Mouse (Mus musculus): ENCODE results near the gene Myom1. TPM values are rescaled to one million over a fixed set of nuclear protein-coding genes. Genes with fewer than 3 reads are reported as not detected.
A peak's percentile ranks its signal among the peaks of the same experiment; 100 is the strongest.

Gene Myom1
- polyA plus RNA-seq, 1 experiment from 2014 or later, result 1.5 TPM

- no peak overlapping the region for H3K4me2 ChIP-seq (ENCODE audit: low read depth, low read length)
- ATAC-seq (ENCODE audit: low read depth), result no peak
Observed at GRCm38 (mm10) chr17:70998400-70998975, 3.9 kb upstream of the Myom1 start.

DNA sequence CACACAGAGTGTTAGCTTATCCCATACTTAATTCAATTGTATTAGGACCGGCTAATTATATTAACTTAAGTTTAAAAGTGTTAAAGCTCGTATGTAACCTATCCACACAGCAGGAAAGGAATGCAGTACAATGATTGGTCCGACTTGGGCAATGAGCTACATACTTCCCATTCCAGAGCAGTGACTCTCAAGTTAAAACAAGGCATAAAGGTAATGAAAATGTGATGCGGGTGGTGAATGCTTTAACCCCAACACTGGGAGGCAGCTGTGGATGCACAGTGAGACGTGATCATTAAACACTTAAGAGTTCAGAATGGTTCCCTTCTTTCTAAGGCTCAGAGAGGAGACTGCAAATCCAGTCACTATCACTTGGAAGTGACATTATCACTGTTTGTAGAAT, 3.2 kb upstream of the Myom1 start:
- Histone ChIP-seq H3K9ac (replicated peaks; ENCODE audit: low read depth, low read length) (no peak overlapping the region), H3K4me1 (ENCODE audit: control insufficient read depth, insufficient read depth, low read length) (peaks cover 8% of the 10 kb centered on the region; the same call in 1 of the 2 replicates), H3K4me3 (ENCODE audit: low read depth, low read length) (no peak overlapping the region), H3K36me3 (ENCODE audit: control insufficient read depth, insufficient read depth, low read length) (0 out of 2 replicates have a peak, but pooled peaks cover 3% of the 10 kb centered on the region), H3K4me2 (ENCODE audit: low read depth, low read length) (no peak overlapping the region), H3K27me3 (ENCODE audit: control insufficient read depth, insufficient read depth, low read length) (no peaks in the 10 kb centered on the region), H3K9me3 (ENCODE audit: control insufficient read depth, low read length) (no peaks in the 10 kb centered on the region), H3K27ac (ENCODE audit: low read depth, low read length) (no peak overlapping the region)
- 71% methylated on average over 5 of the region's 5 CpGs for WGBS
- no peak for ATAC-seq (ENCODE audit: low read depth)

More at GRCm38 (mm10) chr17:70998400-70998975, 3.9 kb upstream of the Myom1 start:
- H3K9me3 ChIP-seq (ENCODE audit: control insufficient read depth, low read length), result no peaks in the 10 kb centered on the region
- H3K27me3 ChIP-seq (ENCODE audit: control insufficient read depth, insufficient read depth, low read length), result no peaks in the 10 kb centered on the region
- H3K9ac ChIP-seq (replicated peaks; ENCODE audit: low read depth, low read length), result no peak overlapping the region
- no peak overlapping the region for H3K27ac ChIP-seq (ENCODE audit: low read depth, low read length)
- no peak overlapping the region for H3K4me3 ChIP-seq (ENCODE audit: low read depth, low read length)
- peaks cover 8% of the 10 kb centered on the region; the same call in 1 of the 2 replicates for H3K4me1 ChIP-seq (ENCODE audit: control insufficient read depth, insufficient read depth, low read length)
- 0 out of 2 replicates have a peak, but pooled peaks cover 3% of the 10 kb centered on the region for H3K36me3 ChIP-seq (ENCODE audit: control insufficient read depth, insufficient read depth, low read length)
- WGBS, result 88% methylated on average over 9 of the region's 9 CpGs

- WGBS, result 82% methylated on average over 2 of the region's 2 CpGs
- Histone ChIP-seq H3K36me3 (ENCODE audit: control insufficient read depth, insufficient read depth, low read length) (0 out of 2 replicates have a peak, but pooled peaks cover 3% of the 10 kb centered on the region), H3K27ac (ENCODE audit: low read depth, low read length) (no peak overlapping the region), H3K9me3 (ENCODE audit: control insufficient read depth, low read length) (no peaks in the 10 kb centered on the region), H3K4me3 (ENCODE audit: low read depth, low read length) (no peak overlapping the region), H3K27me3 (ENCODE audit: control insufficient read depth, insufficient read depth, low read length) (no peaks in the 10 kb centered on the region), H3K4me2 (ENCODE audit: low read depth, low read length) (no peak overlapping the region; the same call in 1 of the 2 replicates), H3K9ac (replicated peaks; ENCODE audit: low read depth, low read length) (no peak overlapping the region), H3K4me1 (ENCODE audit: control insufficient read depth, insufficient read depth, low read length) (peaks cover 8% of the 10 kb centered on the region; the same call in 1 of the 2 replicates)
- no peak for ATAC-seq (ENCODE audit: low read depth)
Observed at GRCm38 (mm10) chr17:71000255-71000654, 2.2 kb upstream of the Myom1 start.

DNA sequence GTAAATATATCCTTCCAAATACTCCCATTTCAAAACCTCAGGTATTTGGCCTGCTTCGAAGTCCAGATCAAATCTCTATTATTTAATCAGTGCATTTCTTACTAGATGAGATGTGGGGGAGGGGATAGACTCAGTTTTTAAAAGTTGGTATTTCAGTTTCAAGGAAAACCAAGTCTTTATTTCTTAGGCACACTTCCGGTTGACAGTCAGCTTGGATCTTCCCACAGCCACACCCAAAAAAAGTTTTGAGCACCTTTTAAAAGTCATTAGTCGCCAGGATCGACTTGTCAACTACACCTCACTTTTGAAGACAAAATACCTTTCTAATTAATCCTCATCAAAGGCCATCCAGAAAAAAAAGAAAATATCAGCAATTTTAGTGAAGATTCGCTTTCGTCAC, 1.4 kb upstream of the Myom1 start:
- H3K27ac ChIP-seq (ENCODE audit: low read depth, low read length), result no peak overlapping the region

DNA sequence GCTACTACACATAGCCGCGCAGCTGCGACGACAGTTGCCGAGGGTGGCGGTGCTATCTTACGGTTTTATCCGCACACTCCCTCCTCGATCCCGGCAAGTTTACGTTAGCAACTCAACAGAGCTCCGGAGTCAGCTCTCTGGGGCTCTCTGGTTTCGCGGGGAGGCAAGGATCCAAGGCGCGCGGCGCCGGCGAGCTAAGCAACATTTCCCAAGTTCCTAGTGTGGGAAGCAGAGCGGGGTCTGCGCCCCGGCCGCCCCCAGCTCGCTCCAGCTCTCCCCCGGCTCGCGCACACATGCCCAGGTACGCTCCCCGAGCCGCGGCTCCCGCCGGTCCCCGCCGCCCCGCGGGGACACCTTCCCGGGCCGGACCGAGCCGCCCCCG, 743 bp upstream of the Myom1 start:
- no peaks in the 10 kb centered on the region for H3K9me3 ChIP-seq (ENCODE audit: control insufficient read depth, low read length)
- peak overlapping the region; percentile 95 for H3K27ac ChIP-seq (ENCODE audit: low read depth, low read length)
- no peak; the same call in 1 of the 2 replicates for ATAC-seq (ENCODE audit: low read depth)
- WGBS, result under 1% methylated on average over 42 of the region's 43 CpGs
- peaks cover 8% of the 10 kb centered on the region; the same call in 1 of the 2 replicates for H3K4me1 ChIP-seq (ENCODE audit: control insufficient read depth, insufficient read depth, low read length)
- H3K4me2 ChIP-seq (ENCODE audit: low read depth, low read length), result peak overlapping the region; percentile 76
- H3K9ac ChIP-seq (replicated peaks; ENCODE audit: low read depth, low read length), result peak overlapping the region; percentile 65
- H3K36me3 ChIP-seq (ENCODE audit: control insufficient read depth, insufficient read depth, low read length), result no peaks in the 10 kb centered on the region
- H3K27me3 ChIP-seq (ENCODE audit: control insufficient read depth, insufficient read depth, low read length), result no peaks in the 10 kb centered on the region
- peak overlapping the region; percentile 84 for H3K4me3 ChIP-seq (ENCODE audit: low read depth, low read length)

More for the DNA sequence above, 1.4 kb upstream of the Myom1 start:
- peaks cover 8% of the 10 kb centered on the region; the same call in 1 of the 2 replicates for H3K4me1 ChIP-seq (ENCODE audit: control insufficient read depth, insufficient read depth, low read length)
- H3K4me2 ChIP-seq (ENCODE audit: low read depth, low read length), result peak overlapping the region; percentile 76
- no peaks in the 10 kb centered on the region for H3K9me3 ChIP-seq (ENCODE audit: control insufficient read depth, low read length)
- H3K27me3 ChIP-seq (ENCODE audit: control insufficient read depth, insufficient read depth, low read length), result no peaks in the 10 kb centered on the region
- H3K9ac ChIP-seq (replicated peaks; ENCODE audit: low read depth, low read length), result peak overlapping the region; percentile 65; the same call in 1 of the 2 replicates
- no peaks in the 10 kb centered on the region for H3K36me3 ChIP-seq (ENCODE audit: control insufficient read depth, insufficient read depth, low read length)
- no peak for ATAC-seq (ENCODE audit: low read depth)
- peak overlapping the region; percentile 84 for H3K4me3 ChIP-seq (ENCODE audit: low read depth, low read length)
- 14% methylated on average over 6 of the region's 6 CpGs for WGBS

GRCm38 (mm10) chr17:71002744-71003094, 286 bp downstream of the Myom1 start, which contains the start of gene Myl12a:
Gene Myl12a, minus strand, starts transcription at chr17:71002878.
- H3K36me3 ChIP-seq (ENCODE audit: control insufficient read depth, insufficient read depth, low read length), result no peaks in the 10 kb centered on the region
- peak within 1 kb of the TSS; percentile 84 for H3K4me3 ChIP-seq (ENCODE audit: low read depth, low read length)
- no peaks in the 10 kb centered on the region for H3K27me3 ChIP-seq (ENCODE audit: control insufficient read depth, insufficient read depth, low read length)
- H3K9ac ChIP-seq (replicated peaks; ENCODE audit: low read depth, low read length), result peak within 1 kb of the TSS; percentile 65
- peak within 1 kb of the TSS; percentile 76 for H3K4me2 ChIP-seq (ENCODE audit: low read depth, low read length)
- WGBS, result 10% methylated on average over 14 of the region's 14 CpGs
- H3K9me3 ChIP-seq (ENCODE audit: control insufficient read depth, low read length), result no peaks in the 10 kb centered on the region
- peaks cover 8% of the 10 kb centered on the region; the same call in 1 of the 2 replicates for H3K4me1 ChIP-seq (ENCODE audit: control insufficient read depth, insufficient read depth, low read length)
- H3K27ac ChIP-seq (ENCODE audit: low read depth, low read length), result peak within 1 kb of the TSS; percentile 95
- peak; percentile 44 for ATAC-seq (ENCODE audit: low read depth)

GRCm38 (mm10) chr17:71003112-71003511, 679 bp downstream of the Myom1 start:
- Histone ChIP-seq H3K4me1 (ENCODE audit: control insufficient read depth, insufficient read depth, low read length) (peaks cover 8% of the 10 kb centered on the region; the same call in 1 of the 2 replicates), H3K9me3 (ENCODE audit: control insufficient read depth, low read length) (no peaks in the 10 kb centered on the region), H3K4me3 (ENCODE audit: low read depth, low read length) (no peak overlapping the region; the same call in 1 of the 2 replicates), H3K4me2 (ENCODE audit: low read depth, low read length) (peak overlapping the region; percentile 76), H3K9ac (replicated peaks; ENCODE audit: low read depth, low read length) (no peak overlapping the region), H3K27ac (ENCODE audit: low read depth, low read length) (peak overlapping the region; percentile 66; the same call in 1 of the 2 replicates), H3K36me3 (ENCODE audit: control insufficient read depth, insufficient read depth, low read length) (no peaks in the 10 kb centered on the region), H3K27me3 (ENCODE audit: control insufficient read depth, insufficient read depth, low read length) (no peaks in the 10 kb centered on the region)
- WGBS, result 64% methylated on average over 4 of the region's 4 CpGs
- no peak for ATAC-seq (ENCODE audit: low read depth)

- no peak overlapping the region for H3K4me3 ChIP-seq (ENCODE audit: low read depth, low read length)
- H3K4me2 ChIP-seq (ENCODE audit: low read depth, low read length), result no peak overlapping the region
- 94% methylated on average over 2 of the region's 2 CpGs for whole genome bisulfite sequencing
- H3K4me1 ChIP-seq (ENCODE audit: control insufficient read depth, insufficient read depth, low read length), result peaks cover 8% of the 10 kb centered on the region; the same call in 1 of the 2 replicates
- ATAC-seq (ENCODE audit: low read depth), result no peak
- H3K27me3 ChIP-seq (ENCODE audit: control insufficient read depth, insufficient read depth, low read length), result no peaks in the 10 kb centered on the region
- H3K9me3 ChIP-seq (ENCODE audit: control insufficient read depth, low read length), result no peaks in the 10 kb centered on the region
- no peak overlapping the region for H3K9ac ChIP-seq (replicated peaks; ENCODE audit: low read depth, low read length)
- no peaks in the 10 kb centered on the region for H3K36me3 ChIP-seq (ENCODE audit: control insufficient read depth, insufficient read depth, low read length)
- no peak overlapping the region for H3K27ac ChIP-seq (ENCODE audit: low read depth, low read length)
Observed at GRCm38 (mm10) chr17:71003721-71004120, 1.3 kb downstream of the Myom1 start.

DNA sequence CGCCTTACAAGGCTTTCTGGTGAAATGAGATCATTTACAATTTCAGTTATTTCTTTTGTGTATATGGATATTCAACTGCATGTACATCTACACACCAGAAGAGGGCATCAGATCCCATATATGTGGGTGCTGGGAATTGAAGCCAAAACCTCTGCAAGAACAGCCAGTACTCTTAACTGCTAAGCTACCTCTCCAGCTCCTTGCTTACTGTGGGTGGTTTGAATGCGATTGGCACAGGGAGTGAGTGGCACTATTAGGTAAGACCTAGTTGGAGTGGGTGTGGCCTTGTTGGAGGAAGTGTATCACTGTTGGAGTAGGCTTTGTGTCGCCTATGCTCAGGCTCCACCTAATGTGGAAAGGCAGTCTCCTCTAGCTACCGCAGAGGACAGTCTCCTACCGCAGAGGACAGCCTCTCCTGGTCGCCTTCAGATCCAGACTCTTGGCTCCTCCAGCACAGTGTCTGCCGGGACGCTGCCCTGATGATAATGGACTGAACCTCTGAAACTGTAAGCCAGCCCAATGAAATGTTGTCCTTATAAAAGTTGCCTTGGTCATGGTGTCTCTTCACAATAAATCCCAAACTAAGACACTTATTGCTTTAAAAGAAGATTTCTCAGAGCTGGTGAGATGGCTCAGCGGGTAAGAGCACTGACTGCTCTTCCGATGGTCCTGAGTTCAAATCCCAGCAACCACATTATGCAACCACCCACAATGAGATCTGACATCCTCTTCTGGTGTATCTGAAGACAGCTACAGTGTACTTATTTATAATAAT, 1.9 kb downstream of the Myom1 start:
- 93% methylated on average over 10 of the region's 10 CpGs for WGBS
- no peak overlapping the region for H3K4me2 ChIP-seq (ENCODE audit: low read depth, low read length)
- no peak overlapping the region for H3K9ac ChIP-seq (replicated peaks; ENCODE audit: low read depth, low read length)

More for the DNA sequence above, 1.9 kb downstream of the Myom1 start:
- peaks cover 8% of the 10 kb centered on the region; the same call in 1 of the 2 replicates for H3K4me1 ChIP-seq (ENCODE audit: control insufficient read depth, insufficient read depth, low read length)
- no peak overlapping the region for H3K27ac ChIP-seq (ENCODE audit: low read depth, low read length)
- no peak overlapping the region for H3K4me3 ChIP-seq (ENCODE audit: low read depth, low read length)
- no peaks in the 10 kb centered on the region for H3K9me3 ChIP-seq (ENCODE audit: control insufficient read depth, low read length)
- H3K36me3 ChIP-seq (ENCODE audit: control insufficient read depth, insufficient read depth, low read length), result no peaks in the 10 kb centered on the region
- H3K27me3 ChIP-seq (ENCODE audit: control insufficient read depth, insufficient read depth, low read length), result no peaks in the 10 kb centered on the region
- ATAC-seq (ENCODE audit: low read depth), result no peak

Data from neural tube, embryonic 14.5 days (tissue).